8 mouse cellular contexts compared by ENCODE assay signal in genomic region chr19:46504085-46504552, GRCm38 (mm10). TPM values are rescaled to one million over a fixed set of nuclear protein-coding genes. Genes with fewer than 3 reads are reported as not detected.
A peak's percentile ranks its signal among the peaks of the same experiment; 100 is the strongest.
DNase-seq lines count a peak whose midpoint lies in the region; ATAC-seq and TF ChIP-seq lines count a peak whose summit lies in the region.

No protein-coding gene starts in this region.

- H3K79me2 ChIP-seq in CH12.LX (replicated peaks; ENCODE audit: control insufficient read depth, extremely low read depth, insufficient read depth, poor library complexity, severe bottlenecking): peaks cover 66% of the 10 kb centered on the region

- H3K4me2 ChIP-seq in CH12.LX (ENCODE audit: insufficient read depth, low read depth, poor library complexity, severe bottlenecking): peak overlapping the region; percentile 82

- TF ChIP-seq CTCF in CH12.LX (conservative IDR thresholded peaks at IDR 0.05 in 1 of 2, IDR thresholded peaks at IDR 0.05 in 1 of 2; ENCODE audit: low read depth in 2 of 2, low read length in 2 of 2): peak in 1 of 2 experiments; percentile 41; a peak in 2 of 4 replicates

- H3K9me3 ChIP-seq in CH12.LX (replicated peaks; ENCODE audit: low read length): no peaks in the 10 kb centered on the region

- DNase-seq in A20 (ENCODE audit: low read depth, low spot score) (peak; percentile 82), CH12.LX (ENCODE audit: extremely low read depth) (peak; percentile 72)
- peak; percentile 58 for DNase-seq in heart, postnatal 25 days (ENCODE audit: low spot score)
- peak; percentile 64 to 78 for DNase-seq in kidney, postnatal 4 days
- DNase-seq in T-cell, adult 2 months (ENCODE audit: low spot score): no peak
- no peak for DNase-seq in right cerebral cortex, postnatal 25 days

- H3K4me3 ChIP-seq in CH12.LX (replicated peaks in 1 of 3; ENCODE audit: low read depth in 2 of 3, low read length in 2 of 3, poor library complexity in 1 of 3): peak overlapping the region; percentile 82 to 93 (median 93)

- H3K27ac ChIP-seq in CH12.LX (ENCODE audit: insufficient read depth, low read depth): peak overlapping the region; percentile 96

- H3K9ac ChIP-seq in CH12.LX (ENCODE audit: insufficient read depth, low read depth): peak overlapping the region; percentile 98

- H3K36me3 ChIP-seq in CH12.LX (replicated peaks in 1 of 2; ENCODE audit: control insufficient read depth in 1 of 2, insufficient read depth in 1 of 2, low read length in 1 of 2): peaks cover 19 to 47% of the 10 kb centered on the region in 2 experiments

- no peaks in the 10 kb centered on the region for H3K27me3 ChIP-seq in CH12.LX (replicated peaks)

- no peak for TF ChIP-seq POLR2A in CH12.LX (IDR thresholded peaks at IDR 0.05; ENCODE audit: low read depth, low read length)

- peak; percentile 44 for ATAC-seq in erythroid progenitor cell, adult 5-6 weeks (replicated peaks; ENCODE audit: low FRiP score, poor library complexity, severe bottlenecking)
- peak; percentile 32 for ATAC-seq in megakaryocyte progenitor cell, adult 5-6 weeks (replicated peaks; ENCODE audit: poor library complexity)

- in situ Hi-C loops in CH12.LX (cut with MboI; ENCODE audit: low pct_ligation_motif_present, low pct_unique_long_range_greater_than_20kb, low sequenced_read_pairs): no loop called here

- TF ChIP-seq EP300 in CH12.LX (IDR thresholded peaks at IDR 0.05; ENCODE audit: low read length): no peak; the same call in 1 of the 2 replicates

- dilution Hi-C loops in CH12.LX (cut with MboI; ENCODE audit: extremely low pct_ligation_motif_present, extremely low pct_unique_long_range_greater_than_20kb, low sequenced_read_pairs): no loop called here

- no peak for TF ChIP-seq RAD21 in CH12.LX (IDR thresholded peaks at IDR 0.05; ENCODE audit: low read depth, low read length)

- intact Hi-C loops in heart, postnatal 25 days (cut with DNase I): loop anchor here (5.0 kb wide), 1 partner anchor 107 kb away; the partner anchor contains the start of genes Actr1a and Sufu

- peaks cover 17 to 41% of the 10 kb centered on the region in 2 experiments for H3K4me1 ChIP-seq in CH12.LX (ENCODE audit: control insufficient read depth in 1 of 2, insufficient read depth in 2 of 2)

TF ChIP-seq in CH12.LX, 34 proteins besides CTCF, POLR2A, EP300 and RAD21:
- TF ChIP-seq ELF1 (IDR thresholded peaks at IDR 0.05; ENCODE audit: low read depth, low read length): peak; percentile 55
- TF ChIP-seq NELFE (IDR thresholded peaks at IDR 0.05; ENCODE audit: low read depth, low read length): no peak; the same call in 1 of the 2 replicates
- TF ChIP-seq UBTF (IDR thresholded peaks at IDR 0.05; ENCODE audit: low read depth, low read length): no peak
- no peak for TF ChIP-seq ETS1 (conservative IDR thresholded peaks at IDR 0.05; ENCODE audit: low read depth, low read length)
- TF ChIP-seq ZNF384 (IDR thresholded peaks at IDR 0.05; ENCODE audit: low read depth, low read length): no peak; the same call in 1 of the 2 replicates
- no peak for TF ChIP-seq MAZ (IDR thresholded peaks at IDR 0.05; ENCODE audit: low read depth, low read length)
- TF ChIP-seq MAX (IDR thresholded peaks at IDR 0.05; ENCODE audit: low read length): no peak
- TF ChIP-seq BHLHE40 (IDR thresholded peaks at IDR 0.05; ENCODE audit: low read depth, low read length): no peak
- TF ChIP-seq HCFC1 (IDR thresholded peaks at IDR 0.05; ENCODE audit: low read depth, low read length): peak; percentile 37; the same call in 1 of the 2 replicates
- TF ChIP-seq USF1 (IDR thresholded peaks at IDR 0.05; ENCODE audit: low read depth, low read length): no peak
- TF ChIP-seq SMC3 (IDR thresholded peaks at IDR 0.05; ENCODE audit: low read depth, low read length): peak; percentile 12; the same call in 1 of the 2 replicates
- peak; percentile 35; the same call in 1 of the 2 replicates for TF ChIP-seq MXI1 (IDR thresholded peaks at IDR 0.05; ENCODE audit: low read depth, low read length)
- TF ChIP-seq E2F4 (IDR thresholded peaks at IDR 0.05; ENCODE audit: insufficient replicate concordance, low read depth, low read length): no peak
- no peak for TF ChIP-seq MAFK (IDR thresholded peaks at IDR 0.05; ENCODE audit: insufficient replicate concordance, low read length)
- 0 out of 2 replicates have a peak, but pooled peaks have one; percentile 34 for TF ChIP-seq CHD1 (IDR thresholded peaks at IDR 0.05; ENCODE audit: low read depth, low read length)
- TF ChIP-seq IRF4 (IDR thresholded peaks at IDR 0.05; ENCODE audit: low read depth, low read length): peak; percentile 66
- TF ChIP-seq CHD2 (IDR thresholded peaks at IDR 0.05; ENCODE audit: low read length): no peak
- no peak; the same call in 1 of the 2 replicates for TF ChIP-seq SIN3A (IDR thresholded peaks at IDR 0.05; ENCODE audit: low read length)
- no peak for TF ChIP-seq PAX5 (IDR thresholded peaks at IDR 0.05; ENCODE audit: low read length)
- no peak for TF ChIP-seq MYC (IDR thresholded peaks at IDR 0.05; ENCODE audit: low read depth, low read length)
- no peak for TF ChIP-seq ZMIZ1 (IDR thresholded peaks at IDR 0.05; ENCODE audit: low read depth, low read length)
- TF ChIP-seq GABPA (IDR thresholded peaks at IDR 0.05; ENCODE audit: insufficient replicate concordance, low read depth, low read length): no peak
- TF ChIP-seq TCF12 (IDR thresholded peaks at IDR 0.05; ENCODE audit: low read depth, low read length): no peak
- no peak for TF ChIP-seq USF2 (conservative IDR thresholded peaks at IDR 0.05; ENCODE audit: low read depth, low read length)
- TF ChIP-seq RCOR1 (conservative IDR thresholded peaks at IDR 0.05; ENCODE audit: low read depth, low read length): no peak

RNA-seq across cellular contexts. Expression of gene Trim8, which starts 2.6 kb away (rescaled TPM):
- total RNA-seq in CH12.LX (2012; rRNA removed) (11.0 and 12.0 TPM in 2 replicates), CH12.LX (2014; rRNA removed) (3.7 and 4.4 TPM in 2 replicates)
- polyA plus RNA-seq in CH12.LX (2012; ENCODE audit: insufficient read length, low read depth): 23.3 and 24.9 TPM in 2 replicates
- total RNA-seq in erythroid progenitor cell, adult 5-6 weeks (2015; ENCODE audit: low replicate concordance): 4.2 and 9.4 TPM in 2 replicates
- total RNA-seq in erythroid progenitor cell, adult 5-6 weeks (2017; ENCODE audit: low replicate concordance): 5.5 and 7.7 TPM in 2 replicates
- 10 to 100 TPM; 37.3 to 40.6 TPM for total RNA-seq in heart, postnatal 25 days (2021)
- total RNA-seq in megakaryocyte progenitor cell, adult 5-6 weeks (2015): 9.7 and 18.0 TPM in 2 replicates
- 12.8 and 12.9 TPM in 2 replicates for total RNA-seq in megakaryocyte progenitor cell, adult 5-6 weeks (2017)

Comparison
In these comparisons a context has a peak if more than half of its experiments do, and no peak if none do; other contexts are left out.
1. DNase-seq: peak in A20 (single experiment), CH12.LX (single experiment), heart, postnatal 25 days (single experiment) and kidney, postnatal 4 days (2 of 2); none in T-cell, adult 2 months (single experiment) and right cerebral cortex, postnatal 25 days (single experiment).